Mouse (Mus musculus) C2C12 (cell line): ENCODE data around the gene Kcnj9. TPM values are rescaled to one million over a fixed set of nuclear protein-coding genes. Genes with fewer than 3 reads are reported as not detected.

Source experiments
- H3K27me3 ChIP-seq: one replicate; pipeline ENCODE4 v1.6.1; 2011; ENCODE audit not compliant: control insufficient read depth, insufficient read depth, insufficient read length
- H3K36me3 ChIP-seq: one replicate; pipeline ENCODE4 v1.6.1; 2011; ENCODE audit not compliant: control insufficient read depth, insufficient read depth
- H3K4me3 ChIP-seq: one replicate; pipeline ENCODE4 v1.5.1; 2011; ENCODE audit warnings: mild to moderate bottlenecking, control low read depth; ENCODE audit not compliant: poor library complexity, insufficient read depth, severe bottlenecking
- H3K79me2 ChIP-seq: one replicate; pipeline ENCODE4 v1.6.1; 2011; ENCODE audit not compliant: control insufficient read depth, insufficient read depth
- H3K79me3 ChIP-seq: one replicate; pipeline ENCODE4 v1.6.1; 2011; ENCODE audit warnings: low read depth, control low read depth
- H3ac ChIP-seq: one replicate; pipeline ENCODE3; 2011; ENCODE audit warnings: low read depth; ENCODE audit not compliant: control insufficient read depth, insufficient read length
- CEBPB ChIP-seq: IDR thresholded peaks from one replicate; pipeline ENCODE4 v1.6.1; 2011; ENCODE audit warnings: low read depth, mild to moderate bottlenecking, control low read depth, moderate library complexity
- CTCF ChIP-seq: IDR thresholded peaks from one replicate; pipeline ENCODE4 v1.5.1; 2011; ENCODE audit not compliant: control insufficient read depth, insufficient read depth, insufficient read length
- FOSL1 ChIP-seq: IDR thresholded peaks from one replicate; pipeline ENCODE4 v1.8.0; 2011; ENCODE audit warnings: mild to moderate bottlenecking, low read length; ENCODE audit not compliant: poor library complexity, insufficient read depth, severe bottlenecking
- MAX ChIP-seq: IDR thresholded peaks from one replicate; pipeline ENCODE4 v1.6.1; 2011; ENCODE audit warnings: mild to moderate bottlenecking, control low read depth
- MYOD1 ChIP-seq: IDR thresholded peaks from one replicate; pipeline ENCODE4 v1.6.1; 2011; ENCODE audit warnings: low read depth; ENCODE audit not compliant: control insufficient read depth, insufficient read length
- MYOG ChIP-seq: IDR thresholded peaks from one replicate; pipeline ENCODE4 v1.6.1; 2011; ENCODE audit not compliant: control insufficient read depth, insufficient read length; ENCODE audit errors: extremely low read depth
- USF1 ChIP-seq: IDR thresholded peaks from one replicate; pipeline ENCODE4 v1.6.1; 2011; ENCODE audit warnings: low read depth, mild to moderate bottlenecking, control low read depth, moderate library complexity
- polyA plus RNA-seq: library from polyadenylated mRNA; unstranded; fragments of >200 nt; fragmentation: generic; extraction: Trizol; gene quantifications from one replicate; pipeline ENCODE4 v1.2.1, GENCODE M21; 2012; ENCODE audit warnings: missing spikeins

Kcnj9 gene
- polyA plus RNA-seq, 1 experiment, result 0.06 TPM

- H3ac ChIP-seq, result no peak overlapping the region
- no peak for TF ChIP-seq MYOG
- TF ChIP-seq MYOD1, result no peak
- no peak for TF ChIP-seq CEBPB
- TF ChIP-seq FOSL1, result no peak
- TF ChIP-seq CTCF, result no peak
- no peak for TF ChIP-seq USF1
- no peak for TF ChIP-seq MAX
- no peaks in the 10 kb centered on the region for H3K36me3 ChIP-seq
- H3K79me2 ChIP-seq, result no peaks in the 10 kb centered on the region
- H3K27me3 ChIP-seq, result no peaks in the 10 kb centered on the region
- H3K4me3 ChIP-seq, result no peak overlapping the region
- peaks cover 6% of the 10 kb centered on the region for H3K79me3 ChIP-seq
Observed at GRCm38 (mm10) chr1:172319346-172319745, 9.8 kb downstream of the Kcnj9 start.

- TF ChIP-seq MYOD1 (no peak), MAX (no peak), MYOG (no peak), CEBPB (no peak), FOSL1 (no peak)
Observed at GRCm38 (mm10) chr1:172318424-172319035, 10.6 kb downstream of the Kcnj9 start.

GRCm38 (mm10) chr1:172317946-172318345 lies 11.2 kb downstream of the Kcnj9 start:
- H3K27me3 ChIP-seq, result no peaks in the 10 kb centered on the region
- H3K79me3 ChIP-seq, result peaks cover 7% of the 10 kb centered on the region
- TF ChIP-seq CTCF (no peak), MAX (no peak), FOSL1 (no peak), USF1 (no peak), MYOG (no peak), MYOD1 (no peak), CEBPB (no peak)
- no peaks in the 10 kb centered on the region for H3K36me3 ChIP-seq
- H3ac ChIP-seq, result no peak overlapping the region
- no peak overlapping the region for H3K4me3 ChIP-seq
- H3K79me2 ChIP-seq, result peaks cover 11% of the 10 kb centered on the region

More at GRCm38 (mm10) chr1:172318424-172319035, 10.6 kb downstream of the Kcnj9 start:
- peaks cover 5% of the 10 kb centered on the region for H3K79me2 ChIP-seq
- no peaks in the 10 kb centered on the region for H3K27me3 ChIP-seq
- H3K4me3 ChIP-seq, result no peak overlapping the region
- H3K36me3 ChIP-seq, result no peaks in the 10 kb centered on the region
- peaks cover 7% of the 10 kb centered on the region for H3K79me3 ChIP-seq
- no peak overlapping the region for H3ac ChIP-seq

GRCm38 (mm10) chr1:172317431-172317830 lies 11.7 kb downstream of the Kcnj9 start:
- Histone ChIP-seq H3K79me2 (peaks cover 16% of the 10 kb centered on the region), H3K4me3 (no peak overlapping the region), H3K27me3 (no peaks in the 10 kb centered on the region), H3K36me3 (no peaks in the 10 kb centered on the region), H3ac (no peak overlapping the region), H3K79me3 (peaks cover 7% of the 10 kb centered on the region)
- TF ChIP-seq MYOG (no peak), MYOD1 (no peak), FOSL1 (no peak), CEBPB (no peak), MAX (no peak), CTCF (no peak), USF1 (no peak)

- Histone ChIP-seq H3K79me2 (peaks cover 16% of the 10 kb centered on the region), H3K27me3 (no peaks in the 10 kb centered on the region), H3ac (no peak overlapping the region), H3K79me3 (peaks cover 7% of the 10 kb centered on the region), H3K36me3 (no peaks in the 10 kb centered on the region), H3K4me3 (no peak overlapping the region)
- TF ChIP-seq USF1 (no peak), MYOG (no peak)
Observed at GRCm38 (mm10) chr1:172314911-172315310, 14.2 kb downstream of the Kcnj9 start.
